Mouse (Mus musculus): ENCODE data around the gene March6. TPM values are rescaled to one million over a fixed set of nuclear protein-coding genes. Genes with fewer than 3 reads are reported as not detected.

The March6 gene
- polyA plus RNA-seq, 1 experiment = 70.2 TPM

DNA sequence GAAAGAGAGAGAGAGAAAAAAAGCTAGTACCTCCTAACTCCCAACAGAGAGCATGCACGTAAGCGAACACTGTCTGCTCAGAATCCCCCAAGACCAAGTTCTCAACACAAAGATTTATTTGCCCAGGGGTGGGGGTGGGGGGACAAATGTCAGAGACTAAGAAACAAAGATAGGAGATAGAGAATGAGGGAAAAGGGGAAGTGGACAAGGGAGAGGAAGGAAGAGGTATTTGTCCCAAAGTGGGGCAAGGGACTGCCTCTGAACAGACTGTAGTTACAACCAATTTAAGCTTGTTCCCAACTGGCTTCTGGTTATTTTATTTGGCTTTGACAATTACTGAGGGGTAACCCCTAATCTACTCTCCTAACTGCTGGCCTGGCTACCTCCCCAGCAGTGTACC is 24.0 kb upstream of the March6 start:
- DNase-seq = no peak
- no peaks in the 10 kb centered on the region for H3K27me3 ChIP-seq (ENCODE audit: control insufficient read depth, insufficient read depth, low read length)
- WGBS = 98% methylated on average over 2 of the region's 2 CpGs
- no peak overlapping the region for H3K27ac ChIP-seq (ENCODE audit: insufficient read depth, low read length)
- H3K4me3 ChIP-seq (replicated peaks; ENCODE audit: insufficient read depth, low read depth, low read length) = no peak overlapping the region
- no peaks in the 10 kb centered on the region for H3K4me1 ChIP-seq (ENCODE audit: control insufficient read depth, insufficient read depth, low read length)
- TF ChIP-seq POLR2A (IDR thresholded peaks at IDR 0.05; ENCODE audit: borderline replicate concordance, insufficient read depth, low read length) = no peak
- no peak for TF ChIP-seq CTCF (IDR thresholded peaks at IDR 0.05; ENCODE audit: borderline replicate concordance, insufficient read depth, low read depth, low read length)

DNA sequence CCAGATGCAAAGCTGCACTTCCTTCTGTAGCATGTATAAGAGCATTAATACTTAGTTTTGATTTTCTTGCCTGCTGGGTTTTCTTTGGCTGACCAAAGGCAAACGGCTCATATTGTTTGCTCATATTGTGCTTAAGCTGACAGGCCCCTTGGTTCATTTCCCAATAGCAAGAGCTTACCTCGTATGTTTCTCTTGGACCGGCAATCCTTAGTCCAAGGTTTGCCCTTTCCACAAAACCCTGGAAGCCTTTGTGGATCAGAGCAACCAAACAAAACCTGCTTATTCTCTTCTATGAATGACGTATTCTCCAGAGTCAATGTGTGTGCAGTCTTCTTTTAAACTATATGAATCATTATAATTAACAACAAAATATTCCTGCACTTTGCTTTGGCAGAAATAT is 19.5 kb upstream of the March6 start:
- H3K27me3 ChIP-seq (ENCODE audit: control insufficient read depth, insufficient read depth, low read length) = no peaks in the 10 kb centered on the region
- no peak for TF ChIP-seq POLR2A (IDR thresholded peaks at IDR 0.05; ENCODE audit: borderline replicate concordance, insufficient read depth, low read length)
- no peak for TF ChIP-seq CTCF (IDR thresholded peaks at IDR 0.05; ENCODE audit: borderline replicate concordance, insufficient read depth, low read depth, low read length)
- WGBS = 80% methylated on average over 4 of the region's 4 CpGs
- no peak overlapping the region for H3K27ac ChIP-seq (ENCODE audit: insufficient read depth, low read length)
- H3K4me1 ChIP-seq (ENCODE audit: control insufficient read depth, insufficient read depth, low read length) = no peaks in the 10 kb centered on the region
- no peak for DNase-seq
- H3K4me3 ChIP-seq (replicated peaks; ENCODE audit: insufficient read depth, low read depth, low read length) = no peak overlapping the region

DNA sequence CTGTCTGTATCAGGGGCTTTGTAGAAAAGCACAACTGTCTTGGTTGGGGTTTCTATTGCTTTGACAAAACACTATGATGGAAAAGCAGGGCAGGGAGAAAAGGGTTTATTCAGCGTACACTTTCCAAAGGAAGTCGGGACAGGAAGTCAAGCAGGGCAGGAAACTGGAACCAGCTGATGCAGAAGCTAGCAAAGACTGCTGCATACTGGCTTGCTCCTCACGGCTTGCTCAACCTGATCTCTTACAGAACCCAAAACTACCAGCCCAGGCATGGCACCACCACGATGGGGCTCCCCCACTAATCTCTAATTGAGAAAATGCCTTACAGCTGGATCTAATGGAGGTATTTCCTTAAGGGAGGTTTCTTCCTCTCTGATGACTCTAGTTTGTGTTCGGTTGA is 16.6 kb upstream of the March6 start:
- WGBS = 78% methylated on average over 5 of the region's 5 CpGs
- no peak overlapping the region for H3K27ac ChIP-seq (ENCODE audit: insufficient read depth, low read length)
- H3K27me3 ChIP-seq (ENCODE audit: control insufficient read depth, insufficient read depth, low read length) = no peaks in the 10 kb centered on the region
- no peak overlapping the region for H3K4me3 ChIP-seq (replicated peaks; ENCODE audit: insufficient read depth, low read depth, low read length)
- H3K4me1 ChIP-seq (ENCODE audit: control insufficient read depth, insufficient read depth, low read length) = no peaks in the 10 kb centered on the region
- DNase-seq = no peak
- TF ChIP-seq POLR2A (IDR thresholded peaks at IDR 0.05; ENCODE audit: borderline replicate concordance, insufficient read depth, low read length) = no peak

DNA sequence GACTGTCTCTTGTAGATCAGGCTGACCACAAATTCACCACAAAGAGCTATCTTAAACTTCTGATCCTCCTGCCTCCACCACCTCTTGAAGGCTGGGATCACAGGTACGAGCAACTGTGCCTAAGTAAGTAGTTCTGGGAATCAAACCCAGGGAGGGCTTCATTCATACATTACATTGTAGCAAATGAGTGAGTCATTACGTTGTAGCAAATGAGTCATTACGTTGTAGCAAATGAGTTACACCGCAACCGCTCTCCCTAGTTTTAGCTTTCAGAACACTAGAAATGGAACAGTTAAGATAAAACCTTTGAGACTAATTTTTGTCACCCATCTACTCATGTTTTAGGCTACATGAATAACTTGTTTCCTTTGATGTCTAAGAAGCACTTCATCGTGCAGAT is 15.4 kb upstream of the March6 start:
- no peak overlapping the region for H3K4me3 ChIP-seq (replicated peaks; ENCODE audit: insufficient read depth, low read depth, low read length)
- WGBS = 92% methylated on average over 6 of the region's 6 CpGs
- no peak overlapping the region for H3K27ac ChIP-seq (ENCODE audit: insufficient read depth, low read length)
- no peak for TF ChIP-seq CTCF (IDR thresholded peaks at IDR 0.05; ENCODE audit: borderline replicate concordance, insufficient read depth, low read depth, low read length)
- no peak for TF ChIP-seq POLR2A (IDR thresholded peaks at IDR 0.05; ENCODE audit: borderline replicate concordance, insufficient read depth, low read length)
- H3K27me3 ChIP-seq (ENCODE audit: control insufficient read depth, insufficient read depth, low read length) = no peaks in the 10 kb centered on the region
- H3K4me1 ChIP-seq (ENCODE audit: control insufficient read depth, insufficient read depth, low read length) = 0 out of 2 replicates have a peak, but pooled peaks cover 3% of the 10 kb centered on the region
- no peak for DNase-seq

DNA sequence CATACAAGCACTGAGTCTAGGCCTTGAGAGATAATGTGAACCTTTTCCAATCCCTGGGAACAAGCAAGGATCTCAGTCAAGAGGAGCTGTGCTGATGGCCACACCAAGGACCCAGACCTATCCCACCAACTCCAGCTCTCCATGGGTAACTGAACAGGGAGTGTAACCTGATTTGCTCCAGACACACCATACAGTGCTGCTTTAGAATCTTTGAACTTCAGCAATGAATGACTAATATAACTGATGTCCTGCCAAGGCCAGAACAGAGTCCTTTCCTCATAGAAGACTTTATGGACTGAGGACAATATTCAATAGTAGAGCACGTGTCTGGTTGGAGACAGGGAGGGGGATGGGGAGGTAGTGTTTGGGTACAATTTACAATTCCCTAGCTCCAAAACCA is 14.2 kb upstream of the March6 start:
- H3K4me1 ChIP-seq (ENCODE audit: control insufficient read depth, insufficient read depth, low read length) = 0 out of 2 replicates have a peak, but pooled peaks cover 3% of the 10 kb centered on the region
- TF ChIP-seq POLR2A (IDR thresholded peaks at IDR 0.05; ENCODE audit: borderline replicate concordance, insufficient read depth, low read length) (no peak), CTCF (IDR thresholded peaks at IDR 0.05; ENCODE audit: borderline replicate concordance, insufficient read depth, low read depth, low read length) (no peak)
- H3K4me3 ChIP-seq (replicated peaks; ENCODE audit: insufficient read depth, low read depth, low read length) = no peak overlapping the region
- H3K27ac ChIP-seq (ENCODE audit: insufficient read depth, low read length) = no peak overlapping the region
- H3K27me3 ChIP-seq (ENCODE audit: control insufficient read depth, insufficient read depth, low read length) = no peaks in the 10 kb centered on the region
- DNase-seq = no peak
- WGBS = 76% methylated on average over 1 of the region's 1 CpGs

DNA sequence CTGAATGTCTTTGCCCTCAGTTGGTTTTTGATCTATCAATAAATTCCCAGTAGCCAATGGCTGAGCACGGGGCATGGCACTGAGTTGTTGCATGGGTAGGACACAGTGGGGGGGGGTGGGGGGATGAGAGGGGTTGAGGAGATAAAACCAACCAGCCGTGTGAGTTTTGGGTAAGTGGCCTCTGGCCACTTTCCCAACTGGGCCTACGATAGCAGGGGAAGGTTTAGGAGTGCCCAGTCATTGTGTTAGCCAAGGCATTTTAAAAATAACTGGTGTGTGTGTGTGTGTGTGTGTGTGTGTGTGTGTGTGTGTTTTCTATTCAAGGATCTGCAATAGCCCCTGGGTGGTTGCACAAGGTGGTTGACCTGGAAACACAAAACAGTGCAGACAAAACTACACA is 12.4 kb upstream of the March6 start:
- DNase-seq = no peak
- H3K4me1 ChIP-seq (ENCODE audit: control insufficient read depth, insufficient read depth, low read length) = 0 out of 2 replicates have a peak, but pooled peaks cover 3% of the 10 kb centered on the region
- no peaks in the 10 kb centered on the region for H3K27me3 ChIP-seq (ENCODE audit: control insufficient read depth, insufficient read depth, low read length)
- H3K4me3 ChIP-seq (replicated peaks; ENCODE audit: insufficient read depth, low read depth, low read length) = no peak overlapping the region
- TF ChIP-seq POLR2A (IDR thresholded peaks at IDR 0.05; ENCODE audit: borderline replicate concordance, insufficient read depth, low read length) = no peak
- no peak for TF ChIP-seq CTCF (IDR thresholded peaks at IDR 0.05; ENCODE audit: borderline replicate concordance, insufficient read depth, low read depth, low read length)
- H3K27ac ChIP-seq (ENCODE audit: insufficient read depth, low read length) = no peak overlapping the region
- WGBS = 43% methylated on average over 3 of the region's 3 CpGs

DNA sequence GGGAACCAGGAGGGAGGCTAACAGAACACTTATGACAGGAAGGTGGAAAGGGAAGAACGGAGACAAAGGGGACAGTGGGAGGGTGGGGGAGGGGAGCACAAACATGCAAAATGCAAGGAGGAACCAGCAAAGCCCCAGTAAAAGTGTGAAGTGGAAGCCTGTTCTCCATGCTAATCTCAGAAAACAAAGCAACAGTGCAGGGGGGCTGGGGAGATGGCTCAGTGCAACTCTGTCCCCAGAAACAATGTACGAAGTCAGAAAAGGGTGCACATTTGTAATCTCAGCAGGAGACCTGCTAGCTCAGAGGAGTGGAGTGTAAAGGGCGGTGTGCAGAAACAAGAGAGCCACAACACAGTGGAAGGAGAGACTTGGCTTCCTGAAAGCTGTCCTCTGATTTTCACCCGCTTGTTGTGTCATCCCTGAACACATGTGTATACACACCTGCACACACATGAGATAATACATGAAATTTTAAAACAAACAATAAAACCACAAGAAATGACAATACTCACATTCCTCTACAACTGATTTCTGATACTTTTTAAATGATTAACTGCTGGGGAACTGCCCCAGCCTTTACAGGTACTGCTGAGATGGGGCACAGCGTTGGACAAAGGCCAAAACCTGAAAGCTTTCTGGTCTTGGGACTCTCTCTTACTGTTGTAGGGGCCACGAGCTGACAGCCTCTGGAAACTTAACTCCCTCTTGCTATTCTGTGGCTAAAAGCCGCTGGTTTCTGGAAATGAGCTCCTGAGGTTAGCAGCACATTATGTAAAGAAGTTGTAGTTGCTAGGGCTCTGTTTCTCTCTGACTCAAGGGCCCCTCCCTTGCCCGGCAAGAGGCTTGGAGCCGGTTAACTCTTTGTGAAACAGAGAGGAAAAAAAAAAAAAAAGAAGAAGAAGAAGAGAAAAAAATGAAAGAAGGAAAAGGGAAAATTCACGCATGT is 11.4 kb upstream of the March6 start:
- TF ChIP-seq POLR2A (IDR thresholded peaks at IDR 0.05; ENCODE audit: borderline replicate concordance, insufficient read depth, low read length) (no peak), CTCF (IDR thresholded peaks at IDR 0.05; ENCODE audit: borderline replicate concordance, insufficient read depth, low read depth, low read length) (no peak)
- H3K27me3 ChIP-seq (ENCODE audit: control insufficient read depth, insufficient read depth, low read length) = no peaks in the 10 kb centered on the region
- no peak for DNase-seq
- WGBS = 29% methylated on average over 10 of the region's 10 CpGs
- 0 out of 2 replicates have a peak, but pooled peaks cover 3% of the 10 kb centered on the region for H3K4me1 ChIP-seq (ENCODE audit: control insufficient read depth, insufficient read depth, low read length)
- H3K4me3 ChIP-seq (replicated peaks; ENCODE audit: insufficient read depth, low read depth, low read length) = no peak overlapping the region
- no peak overlapping the region for H3K27ac ChIP-seq (ENCODE audit: insufficient read depth, low read length)

DNA sequence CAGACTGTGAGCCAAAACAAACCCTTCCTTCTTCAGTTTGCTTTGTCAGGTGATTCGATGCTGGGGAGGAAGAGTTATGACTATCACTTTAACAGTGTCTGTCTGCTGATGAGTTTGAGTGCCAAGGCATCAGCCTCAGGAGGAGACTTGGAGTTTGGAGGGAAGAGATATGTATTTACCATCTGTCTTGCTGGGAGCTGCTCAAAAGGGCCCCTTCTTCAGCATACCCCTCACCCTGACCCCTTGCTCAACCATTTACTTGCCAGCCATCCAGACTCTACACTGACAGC is 9.6 kb upstream of the March6 start:
- no peak for DNase-seq
- H3K4me1 ChIP-seq (ENCODE audit: control insufficient read depth, insufficient read depth, low read length) = 0 out of 2 replicates have a peak, but pooled peaks cover 3% of the 10 kb centered on the region
- H3K4me3 ChIP-seq (replicated peaks; ENCODE audit: insufficient read depth, low read depth, low read length) = no peak overlapping the region
- 11% methylated on average over 1 of the region's 1 CpGs for WGBS
- H3K27me3 ChIP-seq (ENCODE audit: control insufficient read depth, insufficient read depth, low read length) = no peaks in the 10 kb centered on the region
- no peak for TF ChIP-seq CTCF (IDR thresholded peaks at IDR 0.05; ENCODE audit: borderline replicate concordance, insufficient read depth, low read depth, low read length)
- TF ChIP-seq POLR2A (IDR thresholded peaks at IDR 0.05; ENCODE audit: borderline replicate concordance, insufficient read depth, low read length) = no peak
- no peak overlapping the region for H3K27ac ChIP-seq (ENCODE audit: insufficient read depth, low read length)

Measured in cerebellum, adult 2 months (tissue).